Mouse (Mus musculus) heart, adult 2 months (tissue): ENCODE results near the gene Mecom.

Experiments used
- CTCF ChIP-seq: fragments of 200-600 bp; IDR thresholded peaks from 2 replicates; pipeline ENCODE4 v1.8.1; 2022; ENCODE audit warnings: antibody characterized with exemption, mild to moderate bottlenecking, moderate library complexity
- EP300 ChIP-seq: fragments of 200-500 bp; IDR thresholded peaks from 2 replicates; pipeline ENCODE4 v1.6.1; 2011; ENCODE audit warnings: low read depth, low read length, control low read depth; ENCODE audit not compliant: insufficient read depth
- POLR2A ChIP-seq: fragments of 200-500 bp; IDR thresholded peaks from 2 replicates; pipeline ENCODE4 v1.6.1; 2011; ENCODE audit warnings: mild to moderate bottlenecking, low read depth, low read length, control low read depth; ENCODE audit not compliant: insufficient read depth

- no peak for TF ChIP-seq CTCF
- TF ChIP-seq POLR2A = no peak
- no peak for TF ChIP-seq EP300
Observed at GRCm38 (mm10) chr3:29976580-29976979, 571.2 kb downstream of the Mecom start.
